ENCODE assay signal across 7 mouse cellular contexts in the genomic region with DNA sequence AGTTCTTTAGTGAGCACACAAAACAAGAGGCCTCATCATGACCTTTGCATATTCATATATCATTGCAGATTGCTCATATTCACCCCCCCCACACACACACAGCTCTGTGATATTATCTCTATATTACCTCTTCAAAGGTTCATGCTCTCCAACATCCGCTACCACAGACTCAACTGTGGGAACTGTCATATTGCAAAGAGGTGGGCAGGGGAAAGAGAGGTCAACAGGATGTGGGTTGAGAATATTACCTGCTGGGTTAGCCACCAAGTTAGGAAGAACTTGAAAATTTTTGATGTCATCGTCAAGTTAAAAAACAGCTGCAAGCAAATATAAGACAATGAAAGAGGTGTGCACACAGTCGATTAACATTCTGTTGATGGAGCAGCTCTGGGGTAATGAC.
DNase-seq lines count a peak whose midpoint lies in the region.

No protein-coding gene starts in this region.

- DNase-seq in CD4-positive, CD25-positive, alpha-beta regulatory T cell, adult 2 months (ENCODE audit: low read depth, low spot score) = peak; percentile 86
- DNase-seq in T-cell, adult 2 months (ENCODE audit: low spot score) = peak; percentile 91
- DNase-seq in induced T-regulatory cell, adult 2 months (ENCODE audit: low read depth) = peak; percentile 90
- peak; percentile 6 for DNase-seq in lung, postnatal 36 days
- peak; percentile 63 to 67 for DNase-seq in natural killer cell, adult 2 months (ENCODE audit: low spot score in 2 of 2)
- DNase-seq in spleen, postnatal 36 days (ENCODE audit: low spot score in 2 of 2) = peak; percentile 38 to 50
- peak; percentile 33 for DNase-seq in thymus, postnatal 14 days

Comparison
In these comparisons a context has a peak if more than half of its experiments do, and no peak if none do; other contexts are left out.
1. Peak in every context shown above with its lines: DNase-seq.
2. DNase-seq: peak in every context shown above with its lines; median percentile 91 in T-cell, adult 2 months; 90 in induced T-regulatory cell, adult 2 months; 86 in CD4-positive, CD25-positive, alpha-beta regulatory T cell, adult 2 months; 65 in natural killer cell, adult 2 months; 44 in spleen, postnatal 36 days; 33 in thymus, postnatal 14 days; 6 in lung, postnatal 36 days.